Mouse (Mus musculus) hindbrain, embryonic 10.5 days (tissue): ENCODE measurements around the gene Ece1. TPM values are rescaled to one million over a fixed set of nuclear protein-coding genes. Genes with fewer than 3 reads are reported as not detected.

ENCODE experiments used
- DNase-seq: peaks from one replicate; pipeline ENCODE4 v3.0.0-alpha.2; 2017; ENCODE audit warnings: low spot score
- H3K27ac ChIP-seq: fragments of 300-500 bp; sonication (generic); 2 replicates; pipeline ENCODE4 v1.5.1; 2016; ENCODE audit warnings: mild to moderate bottlenecking, moderate library complexity
- H3K27me3 ChIP-seq: fragments of 300-500 bp; sonication (generic); 2 replicates; pipeline ENCODE4 v1.6.1; 2016; ENCODE audit warnings: mild to moderate bottlenecking; ENCODE audit not compliant: poor library complexity, insufficient read depth, severe bottlenecking
- H3K36me3 ChIP-seq: fragments of 300-500 bp; sonication (generic); 2 replicates; pipeline ENCODE4 v1.6.1; 2016; ENCODE audit warnings: mild to moderate bottlenecking, moderate library complexity
- H3K4me1 ChIP-seq: fragments of 300-500 bp; sonication (generic); replicated peaks from 2 replicates; pipeline ENCODE4 v1.6.1; 2016; ENCODE audit warnings: mild to moderate bottlenecking
- H3K4me3 ChIP-seq: fragments of 300-500 bp; sonication (generic); 2 replicates; pipeline ENCODE4 v1.5.1; 2016; ENCODE audit warnings: mild to moderate bottlenecking, moderate library complexity
- H3K9me3 ChIP-seq: fragments of 300-500 bp; sonication (generic); 2 replicates; pipeline ENCODE4 v1.6.1; 2016; ENCODE audit warnings: mild to moderate bottlenecking, moderate library complexity
- WGBS: fragments of 180-500 bp; shearing (Covaris S2); methylation state at CpG from one replicate; pipeline ENCODE4 v1.1.7; 2016; 5-methylcytosine and 5-hydroxymethylcytosine counted together
- polyA plus RNA-seq: library from polyadenylated mRNA; unstranded; fragments of >200 nt; fragmentation: Nextera tagmentation; extraction: Ambion mirVana; gene quantifications from 2 replicates; pipeline ENCODE4 v1.2.1, GENCODE M21; 2016

The Ece1 gene
- polyA plus RNA-seq, 1 experiment from 2014 or later: 33.7 TPM

DNA sequence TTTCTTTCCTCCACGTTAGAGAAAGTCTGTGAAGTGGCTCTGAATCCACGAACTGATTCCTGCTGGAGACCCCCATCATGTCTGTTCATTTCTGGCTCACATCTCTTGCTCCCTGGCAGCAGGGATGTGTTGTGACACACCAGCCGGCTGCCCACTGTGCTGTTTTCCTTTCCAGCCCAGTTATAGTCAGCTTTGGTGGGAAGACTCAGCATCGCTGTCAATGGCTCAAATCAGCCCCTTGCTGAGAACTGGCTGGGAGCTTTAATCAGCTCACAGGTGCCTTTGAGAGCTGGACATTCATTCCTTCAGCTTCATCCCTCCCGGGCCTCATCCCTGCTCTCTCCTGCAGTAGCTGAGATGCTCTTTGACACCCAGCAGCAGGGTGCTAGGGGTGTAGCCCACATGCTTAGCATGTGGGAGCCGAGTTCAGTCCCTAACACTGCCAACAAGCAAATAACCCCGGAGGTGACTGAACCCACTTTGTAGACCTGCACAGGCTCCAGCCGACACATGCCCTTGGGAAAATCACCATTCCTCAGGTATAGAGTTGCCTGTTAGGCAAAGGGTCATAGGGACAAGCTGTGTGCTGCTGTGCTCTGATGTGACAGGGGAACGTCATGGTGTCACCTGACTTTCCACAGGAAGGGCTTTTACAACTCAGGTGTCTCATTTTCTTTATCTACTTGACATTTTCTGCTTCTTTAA, 80.9 kb downstream of the Ece1 start:
- 54% methylated on average over 9 of the region's 9 CpGs for WGBS
- Histone ChIP-seq H3K9me3 (no peaks in the 10 kb centered on the region), H3K4me3 (no peak overlapping the region), H3K27ac (no peak overlapping the region), H3K36me3 (peaks cover 97% of the 10 kb centered on the region), H3K27me3 (no peaks in the 10 kb centered on the region), H3K4me1 (peaks cover 20% of the 10 kb centered on the region)
- no peak for DNase-seq

DNA sequence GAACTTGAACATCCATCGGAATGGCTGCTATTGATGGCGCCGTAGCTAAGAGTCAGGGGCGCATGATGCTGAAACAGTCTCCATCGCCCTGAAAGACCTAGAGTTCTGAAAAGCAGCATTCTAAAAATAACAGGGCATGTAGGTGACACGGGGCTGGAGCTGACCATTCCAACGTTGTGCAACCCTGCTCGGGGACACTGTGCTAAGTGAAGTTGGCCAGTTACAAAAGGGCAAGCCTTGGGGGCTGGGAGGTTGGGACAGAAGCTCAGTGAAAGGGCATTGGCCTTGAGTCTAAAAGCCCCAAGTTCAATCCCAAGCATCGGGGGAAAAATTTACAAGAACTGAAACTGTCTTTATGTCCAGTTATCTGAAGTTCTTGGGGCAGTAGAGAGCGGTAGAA, 81.5 kb downstream of the Ece1 start:
- 93% methylated on average over 10 of the region's 10 CpGs for WGBS
- H3K4me1 ChIP-seq: peaks cover 20% of the 10 kb centered on the region
- H3K27ac ChIP-seq: no peak overlapping the region
- peaks cover 97% of the 10 kb centered on the region for H3K36me3 ChIP-seq
- H3K4me3 ChIP-seq: no peak overlapping the region
- no peak for DNase-seq
- H3K9me3 ChIP-seq: no peaks in the 10 kb centered on the region
- no peaks in the 10 kb centered on the region for H3K27me3 ChIP-seq

DNA sequence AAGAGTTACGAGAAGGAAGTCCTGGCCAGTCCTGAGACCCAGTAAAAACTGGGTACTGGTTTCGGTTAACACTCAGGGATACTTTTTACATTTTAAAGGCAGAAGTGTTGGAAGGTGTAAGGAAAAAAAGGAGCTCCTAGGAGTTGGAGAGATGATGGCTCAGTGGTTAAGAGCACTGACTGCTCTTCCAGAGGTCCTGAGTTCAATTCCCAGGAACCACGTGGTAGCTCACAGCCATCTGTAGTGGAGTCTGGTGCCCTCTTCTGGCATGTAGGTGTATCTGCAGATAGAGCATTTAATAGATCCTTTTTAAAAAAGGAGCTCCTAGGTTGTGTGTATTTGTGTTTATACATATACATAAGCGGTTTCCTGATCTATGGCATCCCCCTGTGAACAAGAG, 83.3 kb downstream of the Ece1 start:
- no peaks in the 10 kb centered on the region; the same call in 1 of the 2 replicates for H3K9me3 ChIP-seq

DNA sequence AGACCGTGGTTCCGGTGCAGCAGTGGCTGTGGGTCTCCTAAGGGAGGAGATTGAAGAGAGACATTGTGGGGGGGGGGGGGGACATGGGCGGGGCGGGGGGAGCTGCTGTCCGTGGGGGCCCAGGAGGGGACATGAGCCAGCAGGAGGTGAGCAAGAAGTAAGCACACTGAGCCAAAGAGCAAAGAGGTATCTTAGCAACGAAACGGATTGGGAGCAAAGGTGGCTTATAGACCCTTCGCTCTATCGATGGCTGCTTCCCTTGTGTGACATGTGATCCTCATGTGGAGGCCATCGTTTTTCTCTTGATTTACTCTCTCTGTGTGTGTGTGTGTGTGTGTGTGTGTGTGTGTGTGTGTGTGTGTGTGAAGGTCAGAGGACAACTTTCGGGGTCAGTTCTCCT, 84.4 kb downstream of the Ece1 start:
- peaks cover 16% of the 10 kb centered on the region for H3K4me1 ChIP-seq
- no peaks in the 10 kb centered on the region for H3K27me3 ChIP-seq
- no peaks in the 10 kb centered on the region; the same call in 1 of the 2 replicates for H3K9me3 ChIP-seq
- no peak for DNase-seq
- H3K4me3 ChIP-seq: no peak overlapping the region
- WGBS: 79% methylated on average over 11 of the region's 11 CpGs
- H3K27ac ChIP-seq: no peak overlapping the region
- H3K36me3 ChIP-seq: peaks cover 95% of the 10 kb centered on the region

More for the DNA sequence above, 83.3 kb downstream of the Ece1 start:
- no peak overlapping the region for H3K27ac ChIP-seq
- H3K27me3 ChIP-seq: no peaks in the 10 kb centered on the region
- H3K4me1 ChIP-seq: peaks cover 19% of the 10 kb centered on the region
- H3K36me3 ChIP-seq: peaks cover 97% of the 10 kb centered on the region
- no peak for DNase-seq
- H3K4me3 ChIP-seq: no peak overlapping the region
- 74% methylated on average over 4 of the region's 4 CpGs for WGBS

DNA sequence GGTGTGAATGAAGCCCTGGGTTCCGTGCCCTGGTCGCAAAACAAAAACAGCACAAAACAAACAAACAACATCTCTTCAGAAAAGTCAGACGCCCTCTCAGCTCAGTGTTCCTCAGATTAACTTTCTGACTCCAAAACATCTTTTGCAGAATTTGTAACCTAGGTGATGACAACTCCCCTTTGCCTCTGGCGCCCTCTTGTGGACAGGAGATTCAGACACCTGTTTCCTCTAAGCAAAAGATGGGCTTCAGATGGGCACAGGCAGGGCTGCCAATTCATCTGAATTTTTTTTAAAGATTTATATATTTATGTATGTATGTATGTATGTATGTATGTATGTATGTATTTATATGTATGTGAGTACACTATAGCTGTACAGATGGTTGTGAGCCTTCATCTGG, 90.8 kb downstream of the Ece1 start:
- no peak overlapping the region for H3K4me3 ChIP-seq
- no peak overlapping the region for H3K27ac ChIP-seq
- H3K9me3 ChIP-seq: no peaks in the 10 kb centered on the region; the same call in 1 of the 2 replicates
- H3K36me3 ChIP-seq: peaks cover 73% of the 10 kb centered on the region
- no peaks in the 10 kb centered on the region for H3K4me1 ChIP-seq
- H3K27me3 ChIP-seq: no peaks in the 10 kb centered on the region
- 45% methylated on average over 4 of the region's 4 CpGs for WGBS
- peak; percentile 72 for DNase-seq

DNA sequence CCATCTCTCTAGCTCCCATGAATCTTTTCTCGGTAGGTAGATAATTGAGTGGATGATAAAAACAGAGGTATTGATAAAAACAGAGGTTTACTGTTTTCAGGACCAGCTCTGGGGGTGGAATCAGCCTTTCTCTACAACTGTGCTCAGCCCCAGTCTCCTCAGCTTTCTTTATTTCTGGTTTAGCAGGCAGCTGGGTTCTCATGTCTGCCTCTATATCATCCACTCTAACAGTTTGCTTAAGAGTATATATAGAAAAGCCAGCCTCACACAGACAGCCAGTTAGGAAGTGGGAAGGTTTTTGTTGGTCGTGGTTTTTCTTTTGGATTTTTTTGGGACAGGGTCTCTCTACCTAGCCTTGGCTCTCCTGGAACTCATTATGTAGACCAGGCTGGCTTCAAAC, 92.1 kb downstream of the Ece1 start:
- Histone ChIP-seq H3K36me3 (peaks cover 71% of the 10 kb centered on the region), H3K27me3 (no peaks in the 10 kb centered on the region), H3K4me3 (no peak overlapping the region), H3K9me3 (peaks cover under 1% of the 10 kb centered on the region; the same call in 1 of the 2 replicates), H3K4me1 (no peaks in the 10 kb centered on the region), H3K27ac (no peak overlapping the region)
- 85% methylated on average over 2 of the region's 2 CpGs for WGBS
- no peak for DNase-seq

DNA sequence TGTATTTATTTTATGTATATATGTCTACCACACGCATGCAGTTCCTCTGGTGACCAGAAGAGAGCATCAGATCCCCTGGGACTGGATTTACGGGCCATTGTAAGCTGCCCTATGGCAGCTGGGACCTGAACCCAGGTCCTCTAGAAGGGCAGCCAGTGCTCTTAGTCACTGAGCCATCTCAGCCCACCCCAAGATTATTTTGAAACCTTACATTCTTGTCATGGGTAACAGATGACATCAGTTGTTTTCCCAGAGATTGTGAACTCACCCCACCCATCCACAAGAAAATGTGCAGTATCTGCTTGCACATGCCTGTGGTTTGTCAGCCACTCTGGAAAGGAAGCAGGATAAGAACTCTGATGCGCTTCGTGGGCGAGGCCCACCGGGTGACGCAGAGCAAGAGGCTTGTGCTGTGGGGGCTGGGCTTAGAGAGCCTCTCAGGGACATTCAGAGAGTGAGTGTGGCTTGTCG, 92.9 kb downstream of the Ece1 start:
- 87% methylated on average over 8 of the region's 8 CpGs for WGBS

DNA sequence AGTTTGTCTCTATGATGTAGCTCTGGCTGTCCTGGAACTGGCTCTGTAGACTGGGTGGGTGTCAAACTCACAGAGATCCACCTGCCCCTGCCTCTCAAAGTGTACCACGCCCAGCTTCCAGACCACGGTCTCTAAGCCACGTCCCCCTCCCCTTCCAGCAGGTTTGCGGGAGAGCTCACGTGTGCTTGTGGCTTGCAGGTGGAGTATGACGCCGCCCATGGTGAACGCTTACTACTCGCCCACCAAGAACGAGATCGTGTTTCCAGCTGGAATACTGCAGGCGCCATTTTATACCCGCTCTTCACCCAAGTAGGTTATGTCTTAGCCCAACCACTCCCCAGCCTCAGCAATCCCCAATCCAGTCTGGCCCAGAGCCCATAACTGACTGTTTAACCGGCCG, 94.2 kb downstream of the Ece1 start:
- WGBS: 94% methylated on average over 15 of the region's 15 CpGs
- Histone ChIP-seq H3K4me1 (no peaks in the 10 kb centered on the region), H3K9me3 (peaks cover 7% of the 10 kb centered on the region; the same call in 1 of the 2 replicates), H3K36me3 (peaks cover 73% of the 10 kb centered on the region), H3K4me3 (no peak overlapping the region), H3K27me3 (no peaks in the 10 kb centered on the region), H3K27ac (no peak overlapping the region)
- no peak for DNase-seq

More for the DNA sequence above, 92.9 kb downstream of the Ece1 start:
- no peak overlapping the region for H3K4me3 ChIP-seq
- H3K9me3 ChIP-seq: peaks cover 7% of the 10 kb centered on the region
- no peaks in the 10 kb centered on the region for H3K4me1 ChIP-seq
- H3K27me3 ChIP-seq: no peaks in the 10 kb centered on the region
- DNase-seq: no peak
- H3K36me3 ChIP-seq: peaks cover 71% of the 10 kb centered on the region
- H3K27ac ChIP-seq: no peak overlapping the region

DNA sequence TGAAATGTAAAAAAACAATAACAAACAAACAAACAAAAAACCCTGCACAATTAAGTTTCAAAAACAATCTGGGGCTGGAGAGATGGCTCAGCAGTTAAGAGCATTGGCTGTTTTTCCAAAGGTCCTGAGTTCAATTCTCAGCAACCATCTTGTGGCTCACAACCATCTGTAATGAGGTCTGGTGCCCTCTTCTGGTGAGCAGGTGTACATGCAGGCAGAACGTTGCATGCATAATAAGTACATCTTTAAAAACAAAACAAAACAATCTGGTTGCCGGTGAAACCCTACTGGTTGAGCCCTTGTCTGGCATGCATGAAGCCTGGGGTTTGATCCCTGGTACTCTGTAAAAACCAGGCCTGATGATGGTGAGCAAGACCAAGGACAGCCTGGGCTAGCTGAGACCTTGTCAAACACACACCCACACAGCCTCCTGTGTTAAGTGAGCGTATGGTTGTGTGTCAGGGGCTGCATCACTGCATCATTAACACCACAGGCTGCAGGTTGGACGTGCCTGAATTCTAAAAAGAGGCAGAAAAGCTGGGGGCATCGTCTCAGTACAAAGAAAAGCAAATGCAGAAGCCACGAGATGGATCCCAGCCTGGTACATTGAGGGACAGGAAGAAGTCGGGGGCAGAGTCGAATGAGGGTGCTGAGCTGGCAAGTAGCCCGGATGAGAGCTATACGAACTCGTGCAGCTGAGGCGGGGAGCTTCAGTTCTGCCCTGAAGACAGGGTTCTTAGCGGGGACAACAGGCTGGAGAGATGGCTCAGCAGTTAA, 98.0 kb downstream of the Ece1 start:
- Histone ChIP-seq H3K9me3 (peaks cover 7% of the 10 kb centered on the region; the same call in 1 of the 2 replicates), H3K27me3 (no peaks in the 10 kb centered on the region), H3K4me3 (no peak overlapping the region), H3K27ac (no peak overlapping the region), H3K4me1 (0 out of 2 replicates have a peak, but pooled peaks cover 3% of the 10 kb centered on the region), H3K36me3 (peaks cover 88% of the 10 kb centered on the region)
- DNase-seq: no peak
- WGBS: 86% methylated on average over 13 of the region's 13 CpGs

DNA sequence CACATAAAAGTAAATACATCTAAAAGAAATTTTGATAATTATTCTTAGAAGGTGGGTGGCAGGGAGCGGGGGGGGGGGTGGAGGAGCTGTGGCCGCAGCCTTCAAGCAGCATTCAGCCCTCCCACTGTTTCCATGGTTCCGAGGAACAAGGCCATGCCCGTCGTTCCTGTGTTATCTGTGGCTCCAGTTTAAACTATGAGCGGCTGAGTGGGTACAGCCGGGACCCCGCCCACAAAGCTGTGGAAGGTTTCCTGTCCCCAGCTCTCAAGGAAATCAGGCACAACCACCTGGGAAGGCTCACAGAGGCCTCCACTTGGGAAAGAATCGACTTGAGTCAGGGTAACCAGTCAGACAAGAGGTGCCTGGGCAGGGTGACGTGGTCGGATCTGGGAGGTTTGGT, 98.7 kb downstream of the Ece1 start:
- no peak for DNase-seq

DNA sequence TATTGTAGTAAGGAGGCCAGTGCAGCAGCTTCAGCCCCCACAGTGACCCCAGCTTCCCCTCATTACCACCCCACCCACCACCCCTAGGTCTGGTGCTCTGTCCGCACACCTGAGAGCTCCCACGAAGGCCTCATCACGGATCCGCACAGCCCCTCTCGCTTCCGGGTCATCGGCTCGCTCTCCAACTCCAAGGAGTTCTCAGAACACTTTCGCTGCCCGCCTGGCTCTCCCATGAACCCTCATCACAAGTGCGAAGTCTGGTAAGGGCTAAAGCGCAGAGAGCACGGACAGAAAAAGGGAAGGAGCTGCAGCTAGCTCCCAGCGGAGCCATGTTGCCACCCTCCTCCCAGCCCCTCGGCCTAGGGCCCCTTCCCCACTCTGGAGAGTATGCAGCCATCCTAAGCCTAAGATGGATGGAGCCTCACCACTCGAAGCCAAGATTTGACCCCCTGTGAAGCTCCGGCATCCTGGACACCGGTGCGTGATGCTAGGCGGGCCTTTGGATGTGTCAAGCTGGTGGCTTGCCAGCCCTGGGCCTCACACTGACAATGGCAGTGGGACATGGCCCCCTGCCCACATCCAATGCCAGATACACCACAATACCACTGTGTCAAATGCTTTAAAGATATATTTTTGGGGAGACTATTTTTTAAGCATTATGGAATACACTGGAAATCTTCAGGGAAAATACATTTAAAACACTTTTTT, 100.8 kb downstream of the Ece1 start:
- DNase-seq: no peak
- no peak overlapping the region for H3K27ac ChIP-seq
- no peaks in the 10 kb centered on the region for H3K27me3 ChIP-seq
- H3K9me3 ChIP-seq: peaks cover 7% of the 10 kb centered on the region; the same call in 1 of the 2 replicates
- peaks cover 67% of the 10 kb centered on the region for H3K36me3 ChIP-seq
- 94% methylated on average over 20 of the region's 20 CpGs for WGBS
- H3K4me1 ChIP-seq: 0 out of 2 replicates have a peak, but pooled peaks cover 3% of the 10 kb centered on the region
- H3K4me3 ChIP-seq: no peak overlapping the region

More for the DNA sequence above, 98.7 kb downstream of the Ece1 start:
- WGBS: 87% methylated on average over 11 of the region's 11 CpGs
- Histone ChIP-seq H3K9me3 (peaks cover 7% of the 10 kb centered on the region; the same call in 1 of the 2 replicates), H3K27ac (no peak overlapping the region), H3K4me3 (no peak overlapping the region), H3K4me1 (0 out of 2 replicates have a peak, but pooled peaks cover 3% of the 10 kb centered on the region), H3K36me3 (peaks cover 84% of the 10 kb centered on the region), H3K27me3 (no peaks in the 10 kb centered on the region)

DNA sequence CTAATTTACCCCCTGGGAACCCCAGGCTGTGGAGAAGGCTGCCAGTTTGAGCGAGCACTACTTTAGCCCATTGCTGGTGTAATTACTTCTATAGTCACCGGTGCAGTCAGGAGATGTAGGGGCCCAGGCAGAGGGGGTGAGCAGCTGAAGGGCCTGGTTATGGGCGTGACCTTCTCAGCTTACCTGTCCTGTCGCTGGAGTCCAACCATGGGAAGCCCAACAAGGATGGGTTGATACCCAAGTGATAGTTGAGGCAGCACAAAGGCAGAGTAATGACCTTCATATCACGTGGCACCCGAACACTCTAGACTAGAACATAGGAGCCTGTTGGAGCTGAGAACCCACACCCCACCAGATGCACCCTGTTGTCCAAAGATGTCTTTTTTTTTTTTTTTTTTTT, 101.4 kb downstream of the Ece1 start:
- Histone ChIP-seq H3K4me3 (no peak overlapping the region), H3K36me3 (peaks cover 62% of the 10 kb centered on the region), H3K27me3 (no peaks in the 10 kb centered on the region), H3K4me1 (0 out of 2 replicates have a peak, but pooled peaks cover 3% of the 10 kb centered on the region), H3K27ac (no peak overlapping the region), H3K9me3 (peaks cover 7% of the 10 kb centered on the region; the same call in 1 of the 2 replicates)
- 90% methylated on average over 6 of the region's 6 CpGs for WGBS
- DNase-seq: no peak
